Mouse (Mus musculus) stomach, postnatal 0 days (tissue): ENCODE results near the gene Adi1. TPM values are rescaled to one million over a fixed set of nuclear protein-coding genes. Genes with fewer than 3 reads are reported as not detected.

ENCODE experiments used
- ATAC-seq: fragments of 200-750 bp; cut with Nextera tagmentation; 2 replicates; pipeline ENCODE4 v1.8.0; 2017; ENCODE audit not compliant: low FRiP score, low TSS enrichment
- DNase-seq: peaks from one replicate; pipeline ENCODE4 v3.0.0-alpha.2; 2016; ENCODE audit warnings: low spot score
- H3K27ac ChIP-seq: fragments of 300-500 bp; sonication (generic); replicated peaks from 2 replicates; pipeline ENCODE4 v1.5.1; 2014; ENCODE audit warnings: mild to moderate bottlenecking, control low read depth
- H3K27me3 ChIP-seq: fragments of 300-500 bp; sonication (generic); 2 replicates; pipeline ENCODE4 v1.6.1; 2014; ENCODE audit warnings: low read length; ENCODE audit not compliant: control insufficient read depth, insufficient read depth
- H3K36me3 ChIP-seq: fragments of 300-500 bp; sonication (generic); 2 replicates; pipeline ENCODE4 v1.6.1; 2014; ENCODE audit warnings: low read length, mixed read lengths; ENCODE audit not compliant: control insufficient read depth, insufficient read depth
- H3K4me1 ChIP-seq: fragments of 300-500 bp; sonication (generic); replicated peaks from 2 replicates; pipeline ENCODE4 v1.6.1; 2014; ENCODE audit warnings: antibody characterized with exemption; ENCODE audit not compliant: control insufficient read depth, insufficient read depth
- H3K4me2 ChIP-seq: fragments of 300-500 bp; sonication (generic); replicated peaks from 2 replicates; pipeline ENCODE4 v1.6.1; 2014; ENCODE audit warnings: low read depth, mild to moderate bottlenecking, control low read depth, moderate library complexity
- H3K4me3 ChIP-seq: fragments of 300-500 bp; sonication (generic); 2 replicates; pipeline ENCODE4 v1.5.1; 2014; ENCODE audit warnings: low read depth, low read length, control low read depth
- H3K9ac ChIP-seq: fragments of 300-500 bp; sonication (generic); 2 replicates; pipeline ENCODE4 v1.6.1; 2014; ENCODE audit warnings: mild to moderate bottlenecking, low read length, control low read depth, mixed read lengths
- H3K9me3 ChIP-seq: fragments of 300-500 bp; sonication (generic); 2 replicates; pipeline ENCODE4 v1.6.1; 2016; ENCODE audit warnings: low read length; ENCODE audit not compliant: control insufficient read depth
- CTCF ChIP-seq: IDR thresholded peaks from 2 replicates; pipeline ENCODE4 v1.5.1; 2016; ENCODE audit warnings: antibody characterized with exemption, low read depth, mild to moderate bottlenecking, moderate library complexity
- EP300 ChIP-seq: optimal IDR thresholded peaks from 2 replicates; pipeline ENCODE3; 2016; ENCODE audit warnings: antibody characterized with exemption
- WGBS: fragments of 180-500 bp; shearing (Covaris S2); extraction: QIAGEN DNeasy Blood & Tissue Kit; methylation state at CpG from one replicate; pipeline ENCODE4 v1.1.7; 2014; 5-methylcytosine and 5-hydroxymethylcytosine counted together
- microRNA-seq: library from miRNA; unstranded; fragments of <30 nt; microRNA quantifications from one replicate; pipeline ENCODE4, GENCODE M21; 2016
- polyA plus RNA-seq: library from polyadenylated mRNA; unstranded; fragments of >200 nt; fragmentation: Nextera tagmentation; extraction: Ambion mirVana; gene quantifications from 2 replicates; pipeline ENCODE4 v1.2.1, GENCODE M21; 2015

Adi1 gene
- polyA plus RNA-seq, 1 experiment from 2014 or later, result 50.9 TPM

DNA sequence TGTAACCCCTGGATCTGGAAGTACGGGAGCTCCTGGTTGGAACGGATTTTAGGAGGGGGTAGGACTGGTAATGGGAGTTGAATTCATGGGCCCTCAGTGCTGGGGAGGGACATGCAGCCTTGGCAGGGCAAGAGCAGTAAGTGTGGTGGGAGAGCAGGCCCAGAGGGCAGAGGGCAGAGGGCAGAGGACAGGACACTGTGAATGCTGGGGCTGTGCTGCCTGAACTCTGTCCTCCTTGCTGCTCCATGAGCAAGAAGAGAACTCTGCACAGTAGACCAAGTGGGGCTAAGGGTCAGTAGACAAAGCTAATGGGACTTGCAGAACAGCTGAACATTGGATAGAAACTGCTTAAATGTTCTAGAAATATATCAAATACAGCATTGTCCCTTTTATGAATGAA is 43.1 kb downstream of the Adi1 start:
- 94% methylated on average over 2 of the region's 2 CpGs for WGBS
- peaks cover 14% of the 10 kb centered on the region; the same call in 1 of the 2 replicates for H3K36me3 ChIP-seq
- no peak for ATAC-seq

DNA sequence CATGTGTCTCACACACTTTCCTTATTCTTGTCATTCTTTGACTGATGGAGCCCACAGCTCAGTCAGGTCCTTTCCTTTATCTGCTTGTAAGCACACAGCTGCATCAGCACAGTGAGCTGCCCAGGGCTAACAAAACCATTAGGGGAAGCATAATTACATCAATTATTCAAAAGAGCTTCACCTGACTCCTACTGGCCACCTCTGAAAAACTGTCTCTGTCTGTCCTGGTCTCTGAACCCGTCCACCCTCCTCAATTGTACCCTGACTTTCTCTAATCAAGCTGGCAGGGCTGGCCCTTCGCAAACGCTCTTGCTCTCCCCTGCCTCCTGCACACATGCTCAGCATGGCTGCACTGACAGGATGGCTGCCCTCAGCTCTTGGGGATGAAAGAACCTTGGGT is 49.3 kb downstream of the Adi1 start:
- 82% methylated on average over 3 of the region's 3 CpGs for WGBS
- no peak overlapping the region for H3K9ac ChIP-seq
- no peak for DNase-seq

More for the DNA sequence above, 43.1 kb downstream of the Adi1 start:
- H3K9me3 ChIP-seq, result no peaks in the 10 kb centered on the region
- DNase-seq, result no peak
- H3K27me3 ChIP-seq, result no peaks in the 10 kb centered on the region
- TF ChIP-seq CTCF (no peak), EP300 (no peak)
- H3K27ac ChIP-seq, result no peak overlapping the region
- no peak overlapping the region for H3K9ac ChIP-seq
- H3K4me1 ChIP-seq, result no peaks in the 10 kb centered on the region
- H3K4me3 ChIP-seq, result no peak overlapping the region
- H3K4me2 ChIP-seq, result no peak overlapping the region

DNA sequence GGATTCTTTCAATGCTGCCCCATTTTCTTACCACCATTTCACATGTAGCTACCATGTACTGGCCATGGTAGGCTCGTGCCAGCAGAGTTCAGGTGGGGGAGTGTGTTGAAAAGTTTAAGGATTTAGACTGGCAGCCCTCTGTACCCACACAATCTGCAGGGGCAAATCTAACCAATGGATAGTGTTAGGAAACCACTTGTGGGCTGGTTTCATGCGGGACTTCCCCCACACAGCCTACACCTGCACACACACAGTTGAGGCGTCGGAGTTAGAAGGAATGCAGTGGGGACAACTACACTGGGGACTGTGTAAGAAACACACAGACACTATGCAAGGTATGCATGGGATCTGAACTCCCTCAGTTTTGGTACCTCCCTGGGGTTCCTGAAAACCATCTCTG is 51.2 kb downstream of the Adi1 start:
- Histone ChIP-seq H3K27me3 (no peaks in the 10 kb centered on the region), H3K9ac (no peak overlapping the region), H3K4me1 (no peaks in the 10 kb centered on the region), H3K36me3 (peaks cover 6% of the 10 kb centered on the region), H3K4me2 (no peak overlapping the region), H3K9me3 (no peaks in the 10 kb centered on the region), H3K27ac (no peak overlapping the region), H3K4me3 (no peak overlapping the region)
- no peak for DNase-seq
- no peak for TF ChIP-seq EP300
- no peak for TF ChIP-seq CTCF
- 95% methylated on average over 4 of the region's 4 CpGs for WGBS
- no peak for ATAC-seq

More for the DNA sequence above, 49.3 kb downstream of the Adi1 start:
- H3K27me3 ChIP-seq, result no peaks in the 10 kb centered on the region
- peaks cover 14% of the 10 kb centered on the region for H3K36me3 ChIP-seq
- H3K9me3 ChIP-seq, result no peaks in the 10 kb centered on the region
- no peak overlapping the region for H3K27ac ChIP-seq
- ATAC-seq, result no peak
- H3K4me1 ChIP-seq, result no peaks in the 10 kb centered on the region
- TF ChIP-seq EP300 (no peak), CTCF (no peak)
- H3K4me2 ChIP-seq, result no peak overlapping the region
- H3K4me3 ChIP-seq, result no peak overlapping the region

DNA sequence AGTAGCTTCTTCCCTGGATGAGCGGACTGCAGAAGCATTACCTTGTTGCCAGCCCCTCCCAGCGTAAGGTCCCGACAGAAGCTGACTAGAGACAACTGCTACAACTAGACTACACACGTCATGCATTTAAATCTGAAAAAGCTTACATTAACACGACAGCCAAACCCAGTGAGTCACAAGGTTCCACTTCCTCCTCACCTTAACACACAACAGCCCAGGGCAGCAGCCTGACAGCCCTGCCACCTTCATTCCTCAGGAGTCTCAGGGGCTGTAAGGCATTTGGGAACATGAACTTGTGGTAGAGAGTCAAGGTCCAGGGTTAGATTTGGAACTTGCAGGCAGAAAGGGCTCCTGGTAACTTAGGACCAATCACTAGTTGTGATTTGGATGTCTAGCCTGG is 52.0 kb downstream of the Adi1 start:
- no peaks in the 10 kb centered on the region for H3K27me3 ChIP-seq
- WGBS, result 68% methylated on average over 5 of the region's 5 CpGs
- H3K4me3 ChIP-seq, result no peak overlapping the region
- H3K36me3 ChIP-seq, result peaks cover 8% of the 10 kb centered on the region
- ATAC-seq (no peak), DNase-seq (no peak)
- H3K4me1 ChIP-seq, result no peaks in the 10 kb centered on the region
- H3K27ac ChIP-seq, result no peak overlapping the region
- no peaks in the 10 kb centered on the region for H3K9me3 ChIP-seq
- H3K4me2 ChIP-seq, result no peak overlapping the region
- H3K9ac ChIP-seq, result no peak overlapping the region
- no peak for TF ChIP-seq EP300

Small RNAs within 50 kb of the gene (microRNA-seq; reads per million reads assigned to microRNA genes)
- not detected for gene Mir6937

Other genes with a start within 250 kb of the Adi1 start
- gene Dcdc2c, start 122.8 kb upstream of the Adi1 start, polyA plus RNA-seq, result 0.06 TPM in 1 of 2 replicates, not detected in the other
- gene Allc, start 92.7 kb upstream of the Adi1 start, polyA plus RNA-seq, result not detected in 2 replicates
- gene Colec11, start 51.9 kb upstream of the Adi1 start, polyA plus RNA-seq, result 0.57 and 0.85 TPM in 2 replicates
- 726 and 771 TPM in 2 replicates for gene Rps7, start 39.3 kb upstream of the Adi1 start, polyA plus RNA-seq
- 17.2 and 18.1 TPM in 2 replicates for gene Rnaseh1, start 25.6 kb upstream of the Adi1 start, polyA plus RNA-seq
- 16.6 and 16.7 TPM in 2 replicates for gene Trappc12, start 75.2 kb downstream of the Adi1 start, polyA plus RNA-seq
- gene Eipr1, start 76.6 kb downstream of the Adi1 start, polyA plus RNA-seq, result 22.4 and 23.9 TPM in 2 replicates